Mouse (Mus musculus): ENCODE data around the gene Shbg. TPM values are rescaled to one million over a fixed set of nuclear protein-coding genes. Genes with fewer than 3 reads are reported as not detected.

The Shbg gene
- polyA plus RNA-seq, 1 experiment = 0.06 TPM

GRCm38 (mm10) chr11:69580572-69581146, 37.0 kb downstream of the Shbg start:
- Histone ChIP-seq H3K4me1 (ENCODE audit: control insufficient read depth, insufficient read depth, low read length) (peaks cover 9% of the 10 kb centered on the region; the same call in 1 of the 2 replicates), H3K27ac (ENCODE audit: insufficient read depth, low read length) (peak overlapping the region; percentile 73), H3K4me3 (ENCODE audit: insufficient read depth, low read length) (peak overlapping the region; percentile 62)
- no peak for TF ChIP-seq CTCF (IDR thresholded peaks at IDR 0.05; ENCODE audit: extremely low read depth, insufficient read depth, low read length)
- TF ChIP-seq POLR2A (IDR thresholded peaks at IDR 0.05; ENCODE audit: extremely low read depth, insufficient read depth, low read length) = no peak

- H3K4me3 ChIP-seq (ENCODE audit: insufficient read depth, low read length) = peak within 1 kb of the TSS; percentile 62
- H3K4me1 ChIP-seq (ENCODE audit: control insufficient read depth, insufficient read depth, low read length) = peaks cover 9% of the 10 kb centered on the region; the same call in 1 of the 2 replicates
- TF ChIP-seq CTCF (IDR thresholded peaks at IDR 0.05; ENCODE audit: extremely low read depth, insufficient read depth, low read length) (no peak), POLR2A (IDR thresholded peaks at IDR 0.05; ENCODE audit: extremely low read depth, insufficient read depth, low read length) (peak; percentile 59; the same call in 1 of the 2 replicates)
- H3K27ac ChIP-seq (ENCODE audit: insufficient read depth, low read length) = peak within 1 kb of the TSS; percentile 73
Observed at GRCm38 (mm10) chr11:69580091-69580514, 37.6 kb downstream of the Shbg start, which contains the start of the genes Wrap53 and Trp53. TSS of gene Wrap53 (minus strand) at chr11:69580255. TSS of gene Trp53 (plus strand) at chr11:69580359.

- Histone ChIP-seq H3K27ac (ENCODE audit: insufficient read depth, low read length) (peak overlapping the region; percentile 35; the same call in 1 of the 2 replicates), H3K4me1 (ENCODE audit: control insufficient read depth, insufficient read depth, low read length) (peaks cover 9% of the 10 kb centered on the region; the same call in 1 of the 2 replicates), H3K4me3 (ENCODE audit: insufficient read depth, low read length) (peak overlapping the region; percentile 62)
- TF ChIP-seq POLR2A (IDR thresholded peaks at IDR 0.05; ENCODE audit: extremely low read depth, insufficient read depth, low read length) (peak; percentile 93; the same call in 1 of the 2 replicates), CTCF (IDR thresholded peaks at IDR 0.05; ENCODE audit: extremely low read depth, insufficient read depth, low read length) (peak; percentile 99)
Observed at GRCm38 (mm10) chr11:69579128-69580017, 38.3 kb downstream of the Shbg start.

GRCm38 (mm10) chr11:69578301-69578700, 39.4 kb downstream of the Shbg start:
- no peak for TF ChIP-seq CTCF (IDR thresholded peaks at IDR 0.05; ENCODE audit: extremely low read depth, insufficient read depth, low read length)
- no peak for TF ChIP-seq POLR2A (IDR thresholded peaks at IDR 0.05; ENCODE audit: extremely low read depth, insufficient read depth, low read length)
- H3K27ac ChIP-seq (ENCODE audit: insufficient read depth, low read length) = no peak overlapping the region
- H3K4me3 ChIP-seq (ENCODE audit: insufficient read depth, low read length) = peak overlapping the region; percentile 62
- peaks cover 9% of the 10 kb centered on the region; the same call in 1 of the 2 replicates for H3K4me1 ChIP-seq (ENCODE audit: control insufficient read depth, insufficient read depth, low read length)

DNA sequence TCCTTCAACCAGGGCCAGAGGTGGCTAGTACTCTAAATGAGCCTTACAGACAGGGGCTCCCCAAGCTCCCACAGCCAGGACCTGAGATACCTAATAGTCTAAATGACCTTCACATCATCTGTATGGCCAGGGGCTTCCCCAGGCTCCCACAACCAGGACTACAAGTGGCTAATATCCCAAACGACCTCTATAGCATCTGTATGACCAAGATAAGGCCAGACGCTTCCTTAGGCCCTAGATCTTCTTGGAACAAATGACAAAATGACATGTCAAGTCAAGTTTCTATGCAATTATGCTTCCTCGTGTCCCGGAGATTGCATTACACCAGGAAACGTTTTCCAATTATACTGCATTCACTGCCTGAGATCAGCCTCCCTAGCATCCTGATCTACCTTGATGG, 41.4 kb downstream of the Shbg start:
- TF ChIP-seq POLR2A (IDR thresholded peaks at IDR 0.05; ENCODE audit: extremely low read depth, insufficient read depth, low read length) (no peak), CTCF (IDR thresholded peaks at IDR 0.05; ENCODE audit: extremely low read depth, insufficient read depth, low read length) (no peak)
- H3K4me1 ChIP-seq (ENCODE audit: control insufficient read depth, insufficient read depth, low read length) = peaks cover 9% of the 10 kb centered on the region; the same call in 1 of the 2 replicates
- no peak overlapping the region for H3K27ac ChIP-seq (ENCODE audit: insufficient read depth, low read length)
- H3K4me3 ChIP-seq (ENCODE audit: insufficient read depth, low read length) = no peak overlapping the region

DNA sequence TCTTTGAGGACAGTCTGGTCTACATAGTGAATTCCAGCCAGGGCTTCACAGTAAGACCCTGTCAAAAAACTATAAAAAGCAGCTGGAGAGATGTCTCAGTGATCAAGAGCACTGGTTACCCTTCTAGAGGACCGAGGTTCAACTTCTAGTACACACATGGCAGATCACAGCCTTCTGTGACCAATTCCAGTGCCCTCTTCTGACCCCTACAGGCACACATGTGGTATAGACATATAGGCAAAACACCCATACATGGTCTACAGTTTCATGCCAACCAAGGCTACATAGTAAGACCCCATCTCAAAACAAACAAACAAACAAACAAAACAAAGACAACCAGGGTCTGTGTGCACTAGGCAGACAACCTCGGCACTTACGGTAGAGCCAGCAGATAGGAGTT, 42.5 kb downstream of the Shbg start:
- Histone ChIP-seq H3K4me3 (ENCODE audit: insufficient read depth, low read length) (no peak overlapping the region), H3K4me1 (ENCODE audit: control insufficient read depth, insufficient read depth, low read length) (peaks cover 9% of the 10 kb centered on the region; the same call in 1 of the 2 replicates), H3K27ac (ENCODE audit: insufficient read depth, low read length) (no peak overlapping the region)
- TF ChIP-seq CTCF (IDR thresholded peaks at IDR 0.05; ENCODE audit: extremely low read depth, insufficient read depth, low read length) (peak; percentile 37), POLR2A (IDR thresholded peaks at IDR 0.05; ENCODE audit: extremely low read depth, insufficient read depth, low read length) (no peak)

DNA sequence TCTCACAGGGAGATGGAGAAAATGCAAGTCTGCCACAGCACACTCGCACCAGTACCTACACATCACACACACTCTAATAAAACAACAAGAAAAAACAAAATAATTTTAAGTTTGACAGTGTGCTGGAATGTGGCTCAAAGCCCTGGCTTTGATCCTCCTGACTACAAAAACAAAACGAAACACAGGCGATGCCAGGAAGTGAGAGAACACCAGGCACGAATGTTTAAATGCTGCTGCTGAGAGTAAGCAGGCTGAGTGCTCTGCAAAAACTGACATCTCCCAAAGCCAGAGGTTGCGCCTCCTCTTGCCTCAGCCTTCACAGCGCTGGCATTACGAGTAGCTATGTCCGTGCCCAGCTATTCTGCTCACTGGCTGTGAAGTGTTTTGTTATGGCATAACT, 52.6 kb downstream of the Shbg start:
- Histone ChIP-seq H3K4me3 (ENCODE audit: insufficient read depth, low read length) (no peak overlapping the region), H3K27ac (ENCODE audit: insufficient read depth, low read length) (no peak overlapping the region), H3K4me1 (ENCODE audit: control insufficient read depth, insufficient read depth, low read length) (no peaks in the 10 kb centered on the region)
- TF ChIP-seq CTCF (IDR thresholded peaks at IDR 0.05; ENCODE audit: extremely low read depth, insufficient read depth, low read length) = no peak
- TF ChIP-seq POLR2A (IDR thresholded peaks at IDR 0.05; ENCODE audit: extremely low read depth, insufficient read depth, low read length) = no peak

Other genes starting within 250 kb of the Shbg start
- gene Chd3, start 248.5 kb downstream of the Shbg start, polyA plus RNA-seq (2012; rRNA removed) = 242 and 274 TPM in 2 replicates
- 215 and 222 TPM in 2 replicates for gene Naa38, start 222.4 kb downstream of the Shbg start, polyA plus RNA-seq (2012; rRNA removed)
- gene Cyb5d1, start 222.3 kb downstream of the Shbg start, polyA plus RNA-seq (2012; rRNA removed) = 34.3 and 35.6 TPM in 2 replicates
- gene Tmem88, start 219.7 kb downstream of the Shbg start, polyA plus RNA-seq (2012; rRNA removed) = 6.5 and 6.8 TPM in 2 replicates
- 5.0 and 5.3 TPM in 2 replicates for gene Kdm6b, start 204.2 kb downstream of the Shbg start, polyA plus RNA-seq (2012; rRNA removed)
- gene Dnah2, start 68.8 kb downstream of the Shbg start, polyA plus RNA-seq (2012; rRNA removed) = 1.6 and 2.1 TPM in 2 replicates
- 68.2 and 77.1 TPM in 2 replicates for gene Efnb3, start 57.7 kb downstream of the Shbg start, polyA plus RNA-seq (2012; rRNA removed)
- 13.6 and 14.3 TPM in 2 replicates for gene Wrap53, start 37.6 kb downstream of the Shbg start, polyA plus RNA-seq (2012; rRNA removed)
- 33.9 and 35.1 TPM in 2 replicates for gene Trp53, start 37.5 kb downstream of the Shbg start, polyA plus RNA-seq (2012; rRNA removed)
- 362 and 374 TPM in 2 replicates for gene Atp1b2, start 12.0 kb downstream of the Shbg start, polyA plus RNA-seq (2012; rRNA removed)
- 18.1 and 21.1 TPM in 2 replicates for gene Sat2, start 4.1 kb upstream of the Shbg start, polyA plus RNA-seq (2012; rRNA removed)
- gene Fxr2, start 15.1 kb upstream of the Shbg start, polyA plus RNA-seq (2012; rRNA removed) = 132 and 158 TPM in 2 replicates
- gene Sox15, start 37.4 kb upstream of the Shbg start, polyA plus RNA-seq (2012; rRNA removed) = 0.25 and 0.28 TPM in 2 replicates
- 89.7 and 92.8 TPM in 2 replicates for gene Mpdu1, start 44.7 kb upstream of the Shbg start, polyA plus RNA-seq (2012; rRNA removed)
- 11.3 and 13.1 TPM in 2 replicates for gene Cd68, start 48.2 kb upstream of the Shbg start, polyA plus RNA-seq (2012; rRNA removed)
- gene Eif4a1, start 54.5 kb upstream of the Shbg start, polyA plus RNA-seq (2012; rRNA removed) = 323 and 335 TPM in 2 replicates
- 120 and 133 TPM in 2 replicates for gene Senp3, start 64.2 kb upstream of the Shbg start, polyA plus RNA-seq (2012; rRNA removed)
- gene Tnfsf13, start 67.9 kb upstream of the Shbg start, polyA plus RNA-seq (2012; rRNA removed) = 6.1 and 7.5 TPM in 2 replicates
- 19.8 and 22.5 TPM in 2 replicates for gene Tnfsf12, start 77.9 kb upstream of the Shbg start, polyA plus RNA-seq (2012; rRNA removed)
- gene Tnfsfm13, start 78.2 kb upstream of the Shbg start, polyA plus RNA-seq (2012; rRNA removed) = 3.8 and 4.3 TPM in 2 replicates
- gene Polr2a, start 140.7 kb upstream of the Shbg start, polyA plus RNA-seq (2012; rRNA removed) = 21.7 and 23.2 TPM in 2 replicates
- 0.06 TPM in 1 of 2 replicates, not detected in the other for gene Slc35g3, start 144.1 kb upstream of the Shbg start, polyA plus RNA-seq (2012; rRNA removed)
- gene Zbtb4, start 148.0 kb upstream of the Shbg start, polyA plus RNA-seq (2012; rRNA removed) = 56.7 and 58.2 TPM in 2 replicates
- 1.4 and 2.1 TPM in 2 replicates for gene Chrnb1, start 178.0 kb upstream of the Shbg start, polyA plus RNA-seq (2012; rRNA removed)
- gene Fgf11, start 184.0 kb upstream of the Shbg start, polyA plus RNA-seq (2012; rRNA removed) = 17.3 and 17.6 TPM in 2 replicates
- gene Tmem102, start 187.7 kb upstream of the Shbg start, polyA plus RNA-seq (2012; rRNA removed) = 0.06 TPM in 1 of 2 replicates, not detected in the other
- not detected in 2 replicates for gene Gm39566, start 197.4 kb upstream of the Shbg start, polyA plus RNA-seq (2012; rRNA removed)
- not detected in 2 replicates for gene Spem2, start 200.6 kb upstream of the Shbg start, polyA plus RNA-seq (2012; rRNA removed)
- 0.10 and 0.15 TPM in 2 replicates for gene Spem1, start 204.3 kb upstream of the Shbg start, polyA plus RNA-seq (2012; rRNA removed)
- 112 and 116 TPM in 2 replicates for gene Nlgn2, start 219.9 kb upstream of the Shbg start, polyA plus RNA-seq (2012; rRNA removed)
- 234 and 244 TPM in 2 replicates for gene Tmem256, start 220.6 kb upstream of the Shbg start, polyA plus RNA-seq (2012; rRNA removed)
- gene Plscr3, start 228.5 kb upstream of the Shbg start, polyA plus RNA-seq (2012; rRNA removed) = 35.3 and 36.5 TPM in 2 replicates
- gene Tnk1, start 240.8 kb upstream of the Shbg start, polyA plus RNA-seq (2012; rRNA removed) = 0.08 and 0.25 TPM in 2 replicates

All from cortical plate, adult 2 months (tissue).